Mouse (Mus musculus): ENCODE data around the gene Marf1. TPM values are rescaled to one million over a fixed set of nuclear protein-coding genes. Genes with fewer than 3 reads are reported as not detected.
"Not testable (repeated sequence)": the region's sequence is repeated elsewhere in the genome, so short reads cannot be mapped to it uniquely, and the experiment has no call there.

Marf1 gene
- polyA plus RNA-seq, 1 experiment from 2014 or later = 12.6 TPM

DNA sequence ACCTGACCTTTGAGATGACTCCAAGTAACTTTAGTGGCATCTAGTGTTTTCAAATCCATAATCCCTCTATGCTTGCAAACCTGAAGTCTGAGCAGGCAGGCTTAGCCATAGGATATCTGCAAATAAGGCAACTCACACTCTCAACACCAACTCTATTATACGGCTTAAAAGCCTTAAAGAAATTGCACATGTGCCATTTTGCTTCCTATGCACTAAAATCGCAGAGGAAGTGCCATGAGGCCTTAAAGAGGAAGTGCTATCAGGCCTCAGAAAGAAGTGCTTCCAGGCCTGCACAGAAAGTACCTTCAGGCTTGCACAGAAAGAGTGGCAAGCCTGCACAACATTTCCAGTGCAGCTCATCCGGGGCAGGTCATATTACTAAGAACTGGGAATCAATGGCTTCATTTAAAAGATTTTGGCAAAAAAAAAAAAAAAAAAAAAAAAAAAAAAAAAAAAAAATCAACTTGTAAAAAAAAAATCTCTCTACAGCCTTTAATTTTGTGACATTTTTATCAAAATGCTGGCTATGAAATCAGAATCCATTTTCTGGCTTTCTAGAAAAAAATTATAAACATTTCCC, 53.4 kb downstream of the Marf1 start:
- WGBS = 85% methylated on average over 3 of the region's 3 CpGs
- H3K4me1 ChIP-seq = no peaks in the 10 kb centered on the region
- no peaks in the 10 kb centered on the region for H3K27me3 ChIP-seq (replicated peaks)
- H3K27ac ChIP-seq = no peak overlapping the region
- no peak overlapping the region for H3K4me3 ChIP-seq
- no peak overlapping the region for H3K4me2 ChIP-seq (replicated peaks)
- no peak overlapping the region for H3K9ac ChIP-seq
- H3K9me3 ChIP-seq = no peaks in the 10 kb centered on the region
- no peak for ATAC-seq (ENCODE audit: low FRiP score, low read depth)
- H3K36me3 ChIP-seq = peaks cover 54% of the 10 kb centered on the region

DNA sequence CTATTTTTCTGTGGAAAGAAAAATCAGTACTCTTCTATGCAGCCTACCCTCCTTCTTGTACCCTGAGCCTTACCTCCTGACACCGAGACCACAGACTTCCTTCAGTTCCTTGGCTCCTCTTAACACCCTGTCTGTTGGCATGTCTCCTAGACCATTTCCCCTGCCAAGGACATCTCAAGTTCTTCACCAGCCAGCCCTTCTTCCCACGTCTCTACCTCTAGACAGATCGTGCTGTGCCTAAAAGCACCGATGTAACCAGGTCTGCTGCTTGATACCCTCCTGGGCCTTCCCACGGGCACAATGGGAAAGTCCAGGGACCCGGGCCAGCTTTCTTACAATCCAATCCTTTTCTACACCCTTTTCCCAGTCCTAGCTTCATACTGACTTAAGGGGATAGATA, 57.3 kb downstream of the Marf1 start:
- ATAC-seq (ENCODE audit: low FRiP score, low read depth) = no peak
- no peak overlapping the region for H3K27ac ChIP-seq
- H3K4me2 ChIP-seq (replicated peaks) = no peak overlapping the region
- H3K4me3 ChIP-seq = no peak overlapping the region
- H3K36me3 ChIP-seq = peaks cover 22% of the 10 kb centered on the region; the same call in 1 of the 2 replicates
- 90% methylated on average over 6 of the region's 6 CpGs for WGBS
- H3K9ac ChIP-seq = no peak overlapping the region
- H3K4me1 ChIP-seq = no peaks in the 10 kb centered on the region
- H3K9me3 ChIP-seq = no peaks in the 10 kb centered on the region
- H3K27me3 ChIP-seq (replicated peaks) = no peaks in the 10 kb centered on the region

DNA sequence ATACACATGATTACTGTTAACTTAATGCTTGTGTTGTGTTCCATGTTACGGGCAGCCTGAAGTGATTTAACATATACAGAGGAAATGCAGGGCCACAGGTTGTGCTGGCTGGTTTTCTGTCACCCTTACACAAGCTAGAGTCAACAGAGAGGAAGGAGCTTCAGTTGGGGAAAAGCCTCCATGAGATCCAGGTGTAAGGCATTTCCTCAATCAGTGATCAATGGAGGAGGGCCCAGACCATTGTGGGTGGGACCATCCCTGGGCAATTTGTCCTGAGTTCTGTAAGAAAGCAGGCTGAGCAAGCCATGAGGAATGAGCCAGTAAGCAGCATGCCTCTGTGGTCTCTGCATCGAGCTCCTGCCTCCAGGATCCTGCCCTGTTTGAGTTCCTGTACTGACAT, 71.4 kb downstream of the Marf1 start:
- no peak for ATAC-seq (ENCODE audit: low FRiP score, low read depth)
- H3K4me3 ChIP-seq = no peak overlapping the region
- 78% methylated on average over 2 of the region's 2 CpGs for WGBS

DNA sequence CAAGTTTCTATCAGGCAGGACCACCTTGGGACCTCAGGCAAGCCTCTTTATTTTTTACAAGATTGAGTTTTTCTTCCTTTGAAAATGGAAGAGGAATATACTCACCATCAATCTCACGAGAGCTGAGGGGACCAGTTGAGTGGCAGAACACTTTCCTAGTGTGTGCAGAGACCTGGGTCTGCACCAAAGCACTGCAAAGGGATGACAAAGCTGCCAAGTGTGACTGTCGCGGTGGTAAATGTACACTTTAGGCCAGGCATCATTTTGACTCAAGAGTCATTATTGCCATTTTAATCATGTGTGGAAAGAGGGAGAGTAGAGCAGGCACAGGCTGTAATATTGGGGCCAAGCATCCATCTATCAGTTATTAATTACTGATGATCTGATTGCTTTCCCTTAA, 73.9 kb downstream of the Marf1 start:
- H3K4me2 ChIP-seq (replicated peaks) = no peak overlapping the region
- H3K4me3 ChIP-seq = no peak overlapping the region
- H3K9me3 ChIP-seq = no peaks in the 10 kb centered on the region
- no peak overlapping the region for H3K9ac ChIP-seq
- H3K27me3 ChIP-seq (replicated peaks) = no peaks in the 10 kb centered on the region
- H3K4me1 ChIP-seq = no peaks in the 10 kb centered on the region
- 81% methylated on average over 3 of the region's 3 CpGs for WGBS
- no peak for ATAC-seq (ENCODE audit: low FRiP score, low read depth)
- H3K27ac ChIP-seq = no peak overlapping the region
- H3K36me3 ChIP-seq = 0 out of 2 replicates have a peak, but pooled peaks cover 2% of the 10 kb centered on the region

More for the DNA sequence above, 71.4 kb downstream of the Marf1 start:
- no peaks in the 10 kb centered on the region for H3K4me1 ChIP-seq
- no peak overlapping the region for H3K27ac ChIP-seq
- no peak overlapping the region for H3K9ac ChIP-seq
- no peaks in the 10 kb centered on the region for H3K9me3 ChIP-seq
- H3K4me2 ChIP-seq (replicated peaks) = no peak overlapping the region
- 0 out of 2 replicates have a peak, but pooled peaks cover 2% of the 10 kb centered on the region for H3K36me3 ChIP-seq
- H3K27me3 ChIP-seq (replicated peaks) = no peaks in the 10 kb centered on the region

DNA sequence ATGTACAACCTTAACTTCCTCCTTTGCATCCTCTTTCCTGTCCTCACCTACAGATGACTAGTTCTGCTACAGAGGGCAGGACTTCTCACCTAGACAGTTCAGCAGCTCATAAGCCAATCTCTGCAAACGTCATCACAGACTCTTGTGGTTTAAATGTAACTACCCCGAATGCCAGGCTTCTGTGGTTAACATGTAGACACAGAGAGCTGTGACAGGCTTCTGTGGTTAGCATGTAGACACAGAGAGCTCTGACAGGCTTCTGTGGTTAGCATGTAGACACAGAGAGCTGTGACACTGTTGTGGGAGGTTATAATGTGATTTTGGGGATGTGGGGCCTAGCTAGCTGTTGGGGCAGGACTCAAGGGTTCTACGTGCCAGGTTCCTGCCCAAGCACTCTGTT, 74.9 kb downstream of the Marf1 start:
- H3K4me1 ChIP-seq = no peaks in the 10 kb centered on the region
- no peak overlapping the region for H3K4me2 ChIP-seq (replicated peaks)
- no peak for ATAC-seq (ENCODE audit: low FRiP score, low read depth)
- no peaks in the 10 kb centered on the region for H3K9me3 ChIP-seq
- H3K27ac ChIP-seq = no peak overlapping the region
- H3K4me3 ChIP-seq = no peak overlapping the region
- no peaks in the 10 kb centered on the region for H3K36me3 ChIP-seq
- 86% methylated on average over 3 of the region's 3 CpGs for WGBS
- no peak overlapping the region for H3K9ac ChIP-seq
- no peaks in the 10 kb centered on the region for H3K27me3 ChIP-seq (replicated peaks)

DNA sequence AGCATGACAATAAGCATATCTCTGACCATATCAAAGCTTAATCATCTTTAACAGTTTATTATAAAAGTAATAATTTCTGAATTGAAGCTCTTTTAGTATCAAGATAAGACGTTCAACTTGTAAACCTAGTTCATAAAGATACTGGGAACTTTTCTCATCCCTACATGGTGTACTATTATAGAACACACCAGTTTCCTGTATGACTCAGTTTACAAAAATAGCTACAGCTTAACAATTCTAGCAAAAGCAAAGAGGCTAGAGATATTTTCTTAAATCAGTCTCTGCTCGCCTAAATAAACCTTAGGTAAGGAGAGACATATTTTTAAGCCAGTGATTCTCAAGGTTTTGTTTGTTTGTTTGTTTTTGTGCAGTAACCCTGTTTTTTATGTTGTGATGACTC, 80.2 kb downstream of the Marf1 start:
- 87% methylated on average over 2 of the region's 2 CpGs for WGBS

DNA sequence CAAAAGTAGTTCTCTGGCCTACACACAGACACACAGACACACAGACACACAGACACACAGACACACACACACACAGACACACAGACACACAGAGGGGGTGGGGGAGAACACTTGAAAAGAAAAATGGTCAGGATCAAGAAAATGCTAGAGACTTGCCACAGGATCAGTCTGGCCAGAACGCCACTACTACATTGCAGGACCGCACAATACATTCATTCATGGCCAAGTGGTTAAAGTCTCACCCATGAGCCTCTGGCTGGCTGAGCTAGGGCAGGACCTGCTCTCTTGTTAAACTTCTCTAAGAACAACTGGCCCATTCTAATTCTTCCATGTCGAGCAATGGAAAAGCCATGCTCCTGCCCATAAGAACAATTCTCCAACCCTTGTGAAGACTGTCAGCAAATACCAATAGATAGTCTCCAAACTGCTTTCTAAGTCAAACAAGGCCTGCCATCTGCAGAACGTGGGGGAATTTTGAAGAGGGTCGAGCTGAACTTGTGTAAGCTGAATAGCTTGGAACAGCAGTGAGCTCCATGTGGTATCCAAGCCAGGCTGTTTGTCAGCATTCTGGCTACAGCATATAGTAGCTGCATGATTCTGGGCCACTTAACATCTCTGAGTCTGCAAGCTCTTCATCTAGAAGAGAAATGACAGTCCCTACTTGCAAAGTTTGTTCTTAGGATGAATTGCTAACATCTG, 92.5 kb downstream of the Marf1 start:
- H3K9me3 ChIP-seq = no peaks in the 10 kb centered on the region
- no peaks in the 10 kb centered on the region for H3K4me1 ChIP-seq
- no peak overlapping the region for H3K4me2 ChIP-seq (replicated peaks)
- ATAC-seq (ENCODE audit: low FRiP score, low read depth) = no peak
- 80% methylated on average over 5 of the region's 5 CpGs for WGBS
- H3K27ac ChIP-seq = no peak overlapping the region
- no peaks in the 10 kb centered on the region for H3K27me3 ChIP-seq (replicated peaks)
- no peaks in the 10 kb centered on the region for H3K36me3 ChIP-seq
- H3K9ac ChIP-seq = no peak overlapping the region
- H3K4me3 ChIP-seq = no peak overlapping the region

More for the DNA sequence above, 80.2 kb downstream of the Marf1 start:
- Histone ChIP-seq H3K27ac (no peak overlapping the region), H3K4me3 (no peak overlapping the region), H3K9ac (no peak overlapping the region), H3K4me2 (replicated peaks) (no peak overlapping the region), H3K9me3 (no peaks in the 10 kb centered on the region), H3K36me3 (no peaks in the 10 kb centered on the region), H3K4me1 (no peaks in the 10 kb centered on the region), H3K27me3 (replicated peaks) (no peaks in the 10 kb centered on the region)
- no peak for ATAC-seq (ENCODE audit: low FRiP score, low read depth)

DNA sequence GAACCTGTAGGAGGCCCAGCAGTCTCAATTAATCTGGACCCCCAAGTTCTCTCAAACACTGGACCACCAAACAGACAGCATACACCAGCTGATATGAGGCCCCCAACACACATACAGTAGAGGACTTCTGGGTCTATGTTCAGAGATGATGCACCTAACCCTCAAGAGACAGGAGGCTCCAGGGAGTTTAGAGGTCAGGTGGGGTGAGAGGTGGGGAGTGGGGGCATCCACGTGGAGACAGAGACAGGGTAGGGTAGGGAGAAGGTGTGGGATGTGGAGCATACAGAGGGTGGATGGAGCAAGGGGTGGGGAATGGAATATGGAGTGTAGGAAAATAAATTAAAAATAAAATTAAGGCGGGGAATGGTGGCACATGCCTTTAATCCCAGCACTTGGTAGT, 94.5 kb downstream of the Marf1 start:
- H3K27ac ChIP-seq; H3K27me3 ChIP-seq (replicated peaks); H3K36me3 ChIP-seq; H3K9me3 ChIP-seq; H3K4me2 ChIP-seq (replicated peaks); H3K4me3 ChIP-seq; ATAC-seq (ENCODE audit: low FRiP score, low read depth); H3K9ac ChIP-seq; H3K4me1 ChIP-seq: not testable (repeated sequence)
- 83% methylated on average over 2 of the region's 2 CpGs for WGBS

DNA sequence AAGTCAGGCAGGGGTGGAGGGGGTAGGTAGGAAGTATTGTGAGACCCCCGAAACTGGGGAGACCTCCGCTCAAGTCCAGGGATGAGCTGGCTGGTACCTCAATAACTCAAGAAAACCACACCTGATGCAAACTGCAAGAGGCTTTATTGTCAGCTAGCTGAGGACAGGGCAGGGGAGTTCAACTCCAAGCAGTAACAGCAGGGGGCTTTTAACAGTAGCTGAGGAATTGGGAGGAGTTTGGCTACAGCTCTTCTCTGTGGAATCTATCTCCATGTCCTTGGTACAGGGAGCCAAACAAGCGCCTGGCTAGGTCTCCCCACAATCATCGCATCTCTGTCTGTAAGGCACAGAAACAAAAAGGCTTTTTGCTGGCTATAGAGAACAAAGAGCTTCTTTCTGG, 96.6 kb downstream of the Marf1 start:
- H3K4me2 ChIP-seq (replicated peaks); ATAC-seq (ENCODE audit: low FRiP score, low read depth); H3K36me3 ChIP-seq; H3K27ac ChIP-seq; H3K9ac ChIP-seq; H3K4me1 ChIP-seq; H3K9me3 ChIP-seq; H3K27me3 ChIP-seq (replicated peaks); H3K4me3 ChIP-seq: not testable (repeated sequence)
- 90% methylated on average over 4 of the region's 4 CpGs for WGBS

DNA sequence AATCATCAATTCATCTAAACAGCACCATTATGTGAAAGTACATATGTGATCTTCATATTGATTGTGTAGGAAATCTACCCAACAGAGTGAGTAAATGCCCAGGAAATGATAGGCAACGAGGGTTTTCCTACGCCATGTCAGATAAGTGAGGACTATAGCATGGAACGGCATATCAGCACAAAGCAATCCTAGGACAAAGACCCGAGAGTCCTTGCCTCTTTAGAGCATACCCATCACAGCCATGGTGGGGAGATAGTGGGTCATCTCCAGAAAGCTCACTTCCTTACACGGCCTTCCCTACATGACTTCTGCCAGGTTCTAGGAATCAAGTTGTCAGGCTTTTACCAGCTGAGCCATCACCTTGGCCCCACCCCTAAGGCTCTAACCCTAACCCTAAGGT, 103.3 kb downstream of the Marf1 start:
- H3K27ac ChIP-seq = no peak overlapping the region
- H3K36me3 ChIP-seq = no peaks in the 10 kb centered on the region
- no peaks in the 10 kb centered on the region for H3K9me3 ChIP-seq
- no peak for ATAC-seq (ENCODE audit: low FRiP score, low read depth)
- no peak overlapping the region for H3K9ac ChIP-seq
- peaks cover 9% of the 10 kb centered on the region; the same call in 1 of the 2 replicates for H3K4me1 ChIP-seq
- 80% methylated on average over 5 of the region's 5 CpGs for WGBS
- H3K4me2 ChIP-seq (replicated peaks) = no peak overlapping the region
- H3K4me3 ChIP-seq = no peak overlapping the region
- H3K27me3 ChIP-seq (replicated peaks) = no peaks in the 10 kb centered on the region

MicroRNAs encoded within 50 kb of the gene (microRNA counts, 519-probe panel; counts per million panel counts)
- 3,678 counts per million, percentile 74 among the panel's probes with 10 or more counts for microRNA mmu-miR-484

Small RNAs within 50 kb of the gene (microRNA-seq; reads per million reads assigned to microRNA genes)
- gene Gm27671 = not detected
- 1,285 reads per million, percentile 81 among the genes with 10 or more reads in this experiment for gene Mir484

Other genes starting within 250 kb of the Marf1 start
- gene 2900011O08Rik, start 176.7 kb downstream of the Marf1 start, polyA plus RNA-seq (2016; fragmentation: Nextera tagmentation; extraction: Ambion mirVana) = 55.0 and 62.3 TPM in 2 replicates
- 0.77 and 1.1 TPM in 2 replicates for gene Ifitm7, start 176.5 kb downstream of the Marf1 start, polyA plus RNA-seq (2016; fragmentation: Nextera tagmentation; extraction: Ambion mirVana)
- gene Nde1, start 76 bp downstream of the Marf1 start, polyA plus RNA-seq (2016; fragmentation: Nextera tagmentation; extraction: Ambion mirVana) = 94.5 and 98.6 TPM in 2 replicates
- gene Myh11, start 128.0 kb upstream of the Marf1 start, polyA plus RNA-seq (2016; fragmentation: Nextera tagmentation; extraction: Ambion mirVana) = 0.27 and 0.42 TPM in 2 replicates
- 168 and 172 TPM in 2 replicates for gene Fopnl, start 154.1 kb upstream of the Marf1 start, polyA plus RNA-seq (2016; fragmentation: Nextera tagmentation; extraction: Ambion mirVana)
- gene Abcc1, start 198.2 kb upstream of the Marf1 start, polyA plus RNA-seq (2016; fragmentation: Nextera tagmentation; extraction: Ambion mirVana) = 7.5 and 9.3 TPM in 2 replicates

Measured in neural tube, embryonic 12.5 days (tissue).